Mouse (Mus musculus) brain, embryonic 18.5 days (tissue): ENCODE results near the gene Slc25a48.

Source experiments
- DNase-seq: peaks from one replicate; pipeline ENCODE4 v3.0.0-alpha.2; 2012; ENCODE audit warnings: low read depth, low spot score

Slc25a48 gene

DNA sequence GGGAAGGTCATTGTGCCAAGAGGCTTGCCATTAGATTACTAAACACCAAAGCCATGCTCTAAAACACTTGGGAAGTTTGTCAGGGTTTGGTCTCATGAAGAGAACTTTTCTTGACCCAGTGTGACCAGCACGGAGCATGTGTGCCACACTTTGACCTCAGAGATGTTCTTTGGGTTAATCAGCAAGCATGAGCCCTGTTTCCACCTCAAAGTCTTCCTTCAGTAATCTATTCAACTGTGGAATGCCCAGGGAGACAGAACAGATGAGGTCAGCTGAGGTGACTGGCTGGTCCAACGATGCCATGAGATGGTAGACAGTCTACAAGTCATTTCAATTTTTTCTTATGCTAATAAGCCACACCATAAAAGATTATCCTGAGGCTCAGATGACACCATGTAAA, 71.6 kb downstream of the Slc25a48 start:
- DNase-seq: no peak

DNA sequence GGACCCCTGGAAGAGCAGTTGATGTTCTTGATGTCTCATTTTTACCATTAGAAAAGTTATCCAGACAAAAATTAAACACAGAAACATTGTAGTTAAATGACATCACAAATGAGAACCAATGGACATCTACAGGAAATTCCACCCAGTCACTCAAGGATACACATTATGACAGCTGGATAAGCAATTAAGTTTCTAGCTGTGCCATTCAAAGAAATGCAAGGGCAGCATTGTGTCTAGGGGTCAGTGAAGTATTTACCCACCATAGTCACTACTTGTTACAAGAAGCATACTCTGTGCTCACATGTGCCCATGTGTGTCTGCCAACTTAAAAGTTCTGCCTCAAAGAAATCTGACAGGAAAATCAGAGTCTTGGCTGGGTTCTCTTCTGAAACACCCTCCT, 75.4 kb downstream of the Slc25a48 start:
- no peak for DNase-seq

- DNase-seq: peak; percentile 28
Measured at GRCm38 (mm10) chr13:56516311-56516710, 78.2 kb downstream of the Slc25a48 start.

GRCm38 (mm10) chr13:56516816-56517215, 78.7 kb downstream of the Slc25a48 start:
- no peak for DNase-seq

DNA sequence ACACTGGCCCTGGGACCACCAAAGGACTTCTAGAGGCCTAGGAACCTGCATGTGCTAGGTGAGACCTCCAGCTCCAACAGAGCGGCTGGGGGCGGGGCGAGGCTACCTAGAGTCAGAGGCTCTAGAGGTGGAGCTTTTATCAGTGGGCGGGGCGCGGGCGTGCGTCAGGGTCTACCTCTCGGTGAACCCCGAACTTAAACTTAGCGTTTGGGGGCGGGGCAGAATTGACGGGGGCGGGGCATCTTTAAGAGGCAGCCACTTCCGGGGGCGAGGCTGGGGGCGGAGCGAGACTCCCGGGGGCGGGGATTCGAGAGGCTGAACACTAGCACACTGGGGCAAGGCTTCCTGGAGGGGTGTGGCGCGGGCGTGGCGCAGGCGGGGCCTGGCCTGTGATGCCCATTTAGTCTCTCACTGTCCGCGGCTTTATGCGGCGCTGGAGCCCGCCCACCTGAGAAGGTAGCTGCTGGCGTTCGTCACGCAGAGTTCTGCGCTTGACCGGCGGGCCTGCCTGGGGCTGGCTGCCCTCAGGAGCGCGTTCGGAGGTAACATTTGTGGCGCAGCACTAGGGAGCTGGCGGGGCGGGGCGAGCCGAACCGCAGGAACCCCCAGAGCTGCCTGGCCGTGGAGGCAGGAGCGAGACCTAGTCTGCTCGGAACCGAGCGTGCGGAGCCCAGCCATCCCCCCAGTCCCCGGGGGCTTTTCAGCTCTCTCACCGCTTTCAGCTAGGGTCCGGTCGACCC, 84.1 kb downstream of the Slc25a48 start, which contains the start of gene Fbxl21:
Gene Fbxl21, plus strand, starts transcription at position 392 of the 740 bp plus-strand sequence.
- DNase-seq: peak; percentile 74

GRCm38 (mm10) chr13:56522821-56523167, 84.6 kb downstream of the Slc25a48 start:
- no peak for DNase-seq
